Mouse (Mus musculus) c-Kit-negative CD71-positive TER-119-positive erythroid progenitor cells, embryonic 14.5 days (primary cell): ENCODE measurements at regions not wholly inside any gene's neighbourhood (a gene's known extent, or its start where the extent isn't known, plus 50 kb on each side); places are given as distances from the start of the nearest gene placed in this dataset.
"Not testable (repeated sequence)": the region's sequence is repeated elsewhere in the genome, so short reads cannot be mapped to it uniquely, and the experiment has no call there.

Source experiments
- DNase-seq: peaks from one replicate; pipeline ENCODE4 v3.0.0-alpha.2; 2013; ENCODE audit warnings: low read depth, low spot score

DNA sequence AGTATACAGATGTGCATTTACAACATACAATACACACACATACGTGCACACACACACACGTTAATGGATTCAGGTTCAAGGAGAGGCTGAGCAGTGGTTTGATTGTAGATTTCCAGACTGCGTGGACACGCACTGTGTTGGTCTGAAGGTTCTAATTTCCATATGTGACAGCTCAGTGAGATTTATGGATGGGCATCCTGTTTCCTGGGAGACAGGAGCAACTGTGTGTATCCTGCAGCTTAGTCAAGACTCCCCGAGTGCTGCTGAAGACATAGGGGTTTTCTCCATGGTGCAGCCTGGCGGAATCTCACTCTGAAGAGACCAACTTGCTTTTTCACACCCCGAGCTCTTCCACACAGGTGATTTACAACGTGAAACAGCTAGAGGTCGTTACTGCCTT is 119.3 kb upstream of the Foxk1 start:
- no peak for DNase-seq

DNA sequence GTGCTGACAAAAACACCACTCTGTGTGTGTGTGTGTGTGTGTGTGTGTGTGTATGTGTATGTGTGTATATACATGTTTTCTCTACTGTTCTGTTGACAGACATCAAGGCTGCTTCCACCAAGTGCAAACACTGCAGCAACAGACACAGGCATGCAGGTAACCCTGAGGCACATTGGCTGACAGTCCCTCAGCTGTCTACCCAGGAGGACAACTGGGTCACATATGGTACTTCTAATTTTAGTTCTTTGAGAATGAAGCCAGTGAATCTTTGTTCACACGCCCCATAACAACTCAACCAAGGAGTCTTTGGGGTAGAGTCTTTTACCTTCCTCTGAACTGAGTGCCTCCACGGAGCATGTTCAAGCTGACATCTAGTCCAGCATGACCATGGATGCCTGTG is 113.3 kb upstream of the Foxk1 start:
- DNase-seq: no peak

DNA sequence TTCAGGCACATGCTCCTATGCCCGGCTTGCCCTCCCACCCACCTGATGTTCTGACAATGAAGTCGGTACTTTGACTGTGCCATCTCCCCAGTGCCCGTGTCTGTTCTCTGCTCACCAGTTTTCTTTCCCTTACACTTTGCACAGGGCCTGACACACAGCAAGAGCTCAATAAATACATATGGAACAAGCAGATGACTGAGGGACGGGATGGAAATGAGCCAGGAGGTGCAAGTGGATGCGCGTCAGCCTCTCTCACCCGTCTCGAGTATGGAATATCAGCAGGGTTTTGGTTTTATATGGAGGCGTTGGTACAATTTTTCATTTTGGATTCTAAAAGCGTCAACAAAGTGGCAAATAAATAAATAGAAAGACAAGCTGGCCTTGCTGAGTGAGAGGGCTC is 109.8 kb upstream of the Foxk1 start:
- no peak for DNase-seq

- DNase-seq: not testable (repeated sequence)
Observed at GRCm38 (mm10) chr5:142296401-142296800, 104.9 kb upstream of the Foxk1 start.

GRCm38 (mm10) chr5:142299621-142300020 is 101.7 kb upstream of the Foxk1 start:
- no peak for DNase-seq

DNA sequence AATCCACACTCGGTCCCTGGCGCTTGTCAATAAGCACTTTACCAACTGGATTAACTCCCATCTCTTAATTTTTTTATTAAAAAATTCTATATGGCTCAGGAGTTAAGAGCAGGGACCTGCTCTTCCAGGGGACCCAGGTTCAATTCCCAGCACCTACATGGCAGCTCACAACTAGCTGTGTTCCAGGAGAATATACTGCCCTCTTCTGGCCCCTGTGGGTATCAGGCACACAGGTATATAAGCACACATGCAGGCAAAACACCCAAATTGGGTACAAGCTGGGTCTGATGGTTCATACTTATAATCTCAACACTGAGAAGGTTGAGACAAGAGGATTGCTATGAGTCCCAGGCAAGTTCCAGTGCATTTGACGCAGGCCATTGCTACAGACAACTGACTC is 92.8 kb upstream of the Foxk1 start:
- DNase-seq: no peak

- DNase-seq: no peak
Observed at GRCm38 (mm10) chr5:142313944-142314343, 87.4 kb upstream of the Foxk1 start.

DNA sequence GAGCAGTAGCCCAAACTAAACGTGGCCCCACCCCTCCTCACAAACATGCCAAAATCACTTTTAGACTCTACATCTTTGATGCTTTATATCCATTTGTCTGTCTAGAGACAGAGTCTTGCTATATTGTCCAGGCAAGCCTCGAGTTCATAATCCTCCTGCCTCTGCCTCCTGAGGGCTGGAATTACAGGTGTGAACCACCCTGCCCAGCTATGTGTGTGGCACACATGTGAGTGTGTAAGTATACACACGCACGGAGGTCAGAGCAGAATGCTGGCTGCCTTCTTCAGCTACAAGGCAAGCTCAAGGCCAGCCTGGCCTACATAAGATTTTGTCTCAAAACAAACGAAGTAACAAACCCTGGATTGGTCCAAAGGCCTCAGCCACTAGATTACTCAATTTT is 86.8 kb upstream of the Foxk1 start:
- DNase-seq: no peak

GRCm38 (mm10) chr5:142319268-142319667 is 82.0 kb upstream of the Foxk1 start:
- DNase-seq: peak; percentile 9

- DNase-seq: no peak
Observed at GRCm38 (mm10) chr5:142321316-142321715, 80.0 kb upstream of the Foxk1 start.

GRCm38 (mm10) chr5:142324928-142325327 is 76.4 kb upstream of the Foxk1 start:
- no peak for DNase-seq

DNA sequence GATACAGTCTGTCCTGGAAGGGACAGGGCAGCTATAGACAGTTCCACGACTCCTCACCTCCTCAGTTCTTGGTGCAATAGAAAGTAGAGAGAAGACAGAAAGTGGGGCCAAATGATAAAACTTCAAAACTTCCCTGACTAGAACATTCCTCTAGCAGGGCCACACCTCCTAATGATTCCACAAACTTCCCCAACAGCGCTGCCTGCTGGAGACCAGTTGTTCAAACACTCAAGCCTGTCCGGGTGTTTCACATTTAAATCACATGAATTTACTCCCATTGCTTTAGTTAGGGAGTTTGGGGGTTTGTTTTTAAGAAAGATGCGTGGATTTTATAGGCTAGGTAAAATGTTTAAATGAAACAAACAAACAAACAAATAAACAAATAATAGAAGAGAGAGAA is 75.7 kb upstream of the Foxk1 start:
- DNase-seq: no peak

DNA sequence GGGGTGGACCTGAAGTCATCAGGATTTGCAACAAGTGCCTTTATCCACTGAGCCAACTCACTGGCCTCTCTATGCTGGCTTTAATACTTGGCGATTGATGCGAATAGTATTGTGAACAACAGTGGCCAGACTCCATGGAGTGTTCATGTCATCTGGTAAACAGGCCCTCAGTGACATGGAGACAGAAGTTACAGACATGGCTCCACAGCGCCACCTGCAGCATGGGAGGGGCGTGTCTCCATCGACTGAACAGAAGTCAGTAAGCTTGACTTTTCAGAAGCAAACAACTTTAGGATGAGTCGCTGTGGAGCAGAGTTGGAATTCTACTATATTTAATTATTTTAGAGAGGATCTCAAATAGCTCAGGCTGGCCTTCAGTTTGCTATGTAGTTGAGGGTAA is 74.0 kb upstream of the Foxk1 start:
- no peak for DNase-seq

DNA sequence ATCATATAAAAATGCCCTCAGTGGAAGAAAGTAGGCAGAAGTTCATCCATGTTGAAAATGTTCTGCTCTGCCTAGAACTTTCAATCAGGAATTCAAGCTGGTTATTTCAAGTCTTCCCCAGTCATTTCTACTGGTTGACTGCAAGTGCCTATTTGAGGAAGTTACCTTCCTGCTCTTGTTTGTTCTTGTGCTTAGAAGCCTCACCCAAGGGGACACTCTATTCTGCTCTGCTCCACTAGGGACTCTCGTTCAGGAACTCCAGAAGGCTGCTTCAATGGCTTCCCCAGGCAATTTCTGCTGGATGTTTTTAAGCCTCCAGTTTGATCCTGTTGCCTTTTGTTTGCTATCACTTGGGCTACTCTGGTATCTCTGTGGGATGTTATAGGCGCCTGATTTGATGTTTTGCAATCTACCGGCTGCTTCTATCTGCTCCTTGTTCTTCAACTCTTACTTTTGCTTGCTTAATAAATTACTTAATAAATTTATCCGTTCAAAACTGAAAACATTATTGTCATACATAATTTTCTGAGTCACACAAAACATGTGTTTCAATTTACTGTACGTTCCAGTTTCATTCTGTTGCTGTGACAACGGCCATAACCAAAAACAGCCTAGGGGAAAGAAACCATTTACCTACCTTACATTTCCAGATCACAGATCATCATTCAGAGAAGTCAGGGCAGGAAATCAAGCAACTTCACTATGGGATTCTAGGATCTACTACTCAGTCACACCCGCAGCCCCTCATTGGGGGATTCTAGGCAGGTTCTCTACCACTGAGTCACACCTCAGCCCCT is 71.4 kb upstream of the Foxk1 start:
- DNase-seq: no peak

DNA sequence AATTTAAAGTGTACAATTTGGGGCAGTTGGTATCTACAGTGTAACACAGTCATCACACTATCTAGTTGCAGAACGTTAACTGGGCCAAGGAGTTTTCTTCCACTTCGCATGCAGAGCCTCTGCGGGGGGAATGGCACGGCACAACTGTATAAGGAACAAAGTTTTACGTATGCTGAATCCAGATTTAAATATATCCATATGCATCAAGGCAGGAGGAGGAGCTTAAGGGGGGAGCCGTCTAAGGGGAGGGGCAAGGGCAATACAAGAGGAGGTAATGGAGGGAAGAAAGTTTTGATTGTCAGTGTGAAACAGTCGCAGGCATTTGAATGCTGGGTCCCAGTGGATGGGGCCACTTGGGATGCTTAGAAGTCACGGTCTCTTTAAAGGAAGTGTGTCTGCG is 68.6 kb upstream of the Foxk1 start:
- no peak for DNase-seq

- no peak for DNase-seq
Observed at GRCm38 (mm10) chr5:142337436-142337835, 63.9 kb upstream of the Foxk1 start.

DNA sequence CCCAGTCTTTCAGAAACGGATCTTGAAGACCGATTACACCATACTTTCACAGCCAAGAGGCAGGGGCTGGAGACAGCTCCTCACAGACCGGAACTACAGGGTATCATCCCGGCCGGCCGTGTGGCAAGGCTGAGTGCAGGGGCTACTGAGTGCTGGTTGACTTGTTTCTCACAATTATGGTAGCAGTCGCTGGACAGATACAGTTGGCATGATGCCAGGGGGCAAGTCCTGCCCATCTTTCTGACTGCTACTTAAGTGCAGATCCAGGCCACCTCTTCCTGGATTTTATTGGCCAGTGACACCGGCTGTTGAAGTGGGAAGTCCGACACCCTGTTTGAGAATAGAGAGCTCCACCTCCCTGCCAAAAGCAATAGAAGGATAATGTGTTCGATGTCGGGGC is 63.2 kb upstream of the Foxk1 start:
- DNase-seq: no peak

GRCm38 (mm10) chr5:142340205-142341025 is 60.9 kb upstream of the Foxk1 start:
- no peak for DNase-seq

DNA sequence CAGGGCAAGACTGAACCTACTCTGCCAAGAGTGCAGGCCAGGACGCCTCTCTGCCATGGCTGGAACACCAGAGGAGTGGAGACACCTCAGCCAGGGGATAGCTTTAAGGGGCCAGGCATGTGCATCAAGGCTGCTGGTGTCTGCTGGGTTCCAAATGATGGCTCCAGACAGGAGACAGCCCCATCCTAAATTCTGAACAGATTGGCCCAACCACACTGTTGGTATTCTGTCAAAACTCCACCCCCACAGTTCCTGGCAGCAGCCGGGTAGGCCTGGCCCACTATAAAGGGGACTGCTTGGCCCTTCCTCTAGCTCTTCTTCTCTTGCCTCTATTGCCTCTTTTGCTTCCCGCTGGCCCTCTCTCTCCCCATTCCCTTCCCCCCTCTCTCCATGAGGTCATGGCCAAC is 60.3 kb upstream of the Foxk1 start:
- no peak for DNase-seq

DNA sequence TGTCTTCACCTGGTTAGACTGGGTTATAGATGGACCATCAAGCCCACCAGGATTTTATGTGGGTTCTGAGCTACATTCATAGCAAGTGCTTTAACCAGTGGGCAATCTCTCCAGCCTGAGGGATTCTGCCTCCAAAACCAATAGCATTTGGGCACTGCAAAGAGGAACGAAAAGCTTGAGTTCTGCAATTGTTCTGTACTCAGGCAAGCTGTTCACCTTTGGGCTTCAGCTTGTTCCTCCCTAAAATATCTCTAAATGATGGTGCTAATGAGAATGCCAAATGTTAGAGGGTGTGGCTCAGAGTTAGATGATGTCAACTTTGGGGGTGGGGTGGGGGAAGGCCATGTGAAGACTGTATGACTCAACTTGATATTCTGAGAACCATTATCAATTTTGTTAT is 54.8 kb upstream of the Foxk1 start:
- DNase-seq: no peak

DNA sequence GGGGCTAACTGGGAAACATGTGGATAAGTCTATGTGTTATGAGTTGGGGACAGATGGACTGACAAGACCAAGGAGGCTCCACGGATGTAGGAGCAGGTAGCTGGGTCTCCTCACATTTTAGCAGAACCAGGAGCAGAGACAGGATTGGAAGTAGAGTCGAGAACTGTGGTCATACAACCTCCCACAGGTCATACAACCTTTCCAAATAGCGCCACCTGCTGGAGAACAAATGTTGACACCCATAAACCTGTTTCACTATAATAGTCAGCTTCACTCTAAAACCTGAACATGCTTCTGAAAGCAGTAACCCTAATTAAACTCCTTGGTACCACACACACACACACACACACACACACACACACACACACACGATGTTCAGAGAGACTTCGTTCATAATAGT is 50.7 kb upstream of the Foxk1 start:
- DNase-seq: peak; percentile 34
